Mouse (Mus musculus) kidney, adult 2 months (tissue): ENCODE data around the gene Ddr2.
A peak's percentile ranks its signal among the peaks of the same experiment; 100 is the strongest.

ENCODE experiments used
- CTCF ChIP-seq: fragments of 200-500 bp; conservative IDR thresholded peaks from 2 replicates; pipeline ENCODE4 v1.5.1; 2011; ENCODE audit warnings: low read depth, mild to moderate bottlenecking, control low read depth, low read length, moderate library complexity, mixed read lengths; ENCODE audit not compliant: insufficient read depth, insufficient read length
- POLR2A ChIP-seq: fragments of 200-500 bp; IDR thresholded peaks from one replicate; pipeline ENCODE4 v1.6.1; 2011; ENCODE audit warnings: low read depth, low read length, control low read depth

DNA sequence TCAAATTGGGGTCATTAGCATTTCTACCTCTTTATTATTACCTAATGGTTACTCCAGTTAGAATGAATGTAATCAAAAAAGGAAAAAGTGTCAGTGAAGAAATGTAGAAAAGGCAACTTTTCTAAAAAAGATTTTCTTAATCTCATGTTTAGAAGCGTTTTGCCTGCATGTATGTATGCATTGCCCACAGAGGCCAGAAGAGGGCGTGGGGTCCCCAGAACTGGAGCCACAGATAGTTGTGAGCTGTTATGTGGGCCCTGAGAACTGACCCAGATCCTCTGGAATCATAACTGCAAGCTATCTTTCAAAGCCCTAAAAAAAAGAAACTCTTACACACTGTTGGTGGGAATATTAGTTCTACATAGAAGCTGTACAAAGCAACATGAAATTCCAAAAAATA is 44.7 kb upstream of the Ddr2 start:
- TF ChIP-seq CTCF (0 out of 2 replicates have a peak, but pooled peaks have one; percentile 28), POLR2A (no peak)
